In genomic region chr10:93160497-93160806, GRCm38 (mm10) we compare ENCODE assay signal across 8 mouse cellular contexts. TPM values are rescaled to one million over a fixed set of nuclear protein-coding genes. Genes with fewer than 3 reads are reported as not detected.
DNase-seq lines count a peak whose midpoint lies in the region; ATAC-seq and TF ChIP-seq lines count a peak whose summit lies in the region.

No protein-coding gene starts in this region.

- WGBS in intestine, embryonic 16.5 days = 0% methylated on average over 26 of the region's 26 CpGs
- WGBS in limb, embryonic 15.5 days = 0% methylated on average over 25 of the region's 26 CpGs
- 0% methylated on average over 24 of the region's 26 CpGs for WGBS in midbrain, postnatal 0 days

- no peaks in the 10 kb centered on the region for H3K27me3 ChIP-seq in intestine, embryonic 16.5 days (replicated peaks; ENCODE audit: control insufficient read depth, insufficient read depth, low read length)
- no peaks in the 10 kb centered on the region for H3K27me3 ChIP-seq in limb, embryonic 15.5 days
- no peaks in the 10 kb centered on the region for H3K27me3 ChIP-seq in midbrain, postnatal 0 days (ENCODE audit: insufficient read depth, low read length)

- peak overlapping the region; percentile 75 for H3K4me2 ChIP-seq in intestine, embryonic 16.5 days (ENCODE audit: low read depth, low read length)
- peak overlapping the region; percentile 61 for H3K4me2 ChIP-seq in limb, embryonic 15.5 days
- peak overlapping the region; percentile 64 for H3K4me2 ChIP-seq in midbrain, postnatal 0 days (ENCODE audit: low read depth, low read length, poor library complexity, severe bottlenecking)

- peak; percentile 93 for ATAC-seq in intestine, embryonic 16.5 days
- ATAC-seq in limb, embryonic 15.5 days (ENCODE audit: insufficient number of reproducible peaks, low FRiP score, low TSS enrichment, low read depth) = peak; percentile 92
- ATAC-seq in midbrain, postnatal 0 days (ENCODE audit: low FRiP score) = peak; percentile 92

- H3K27ac ChIP-seq in intestine, embryonic 16.5 days (ENCODE audit: low read length) = peak overlapping the region; percentile 99
- peak overlapping the region; percentile 99 for H3K27ac ChIP-seq in limb, embryonic 15.5 days
- H3K27ac ChIP-seq in midbrain, postnatal 0 days (ENCODE audit: low read depth, low read length) = peak overlapping the region; percentile 96

- H3K9ac ChIP-seq in intestine, embryonic 16.5 days (ENCODE audit: low read depth, low read length) = peak overlapping the region; percentile 97
- H3K9ac ChIP-seq in limb, embryonic 15.5 days = peak overlapping the region; percentile 97
- peak overlapping the region; percentile 93 for H3K9ac ChIP-seq in midbrain, postnatal 0 days (replicated peaks; ENCODE audit: low read length, poor library complexity, severe bottlenecking)

- H3K9me3 ChIP-seq in intestine, embryonic 16.5 days (ENCODE audit: control insufficient read depth, low read length) = no peaks in the 10 kb centered on the region
- no peaks in the 10 kb centered on the region for H3K9me3 ChIP-seq in limb, embryonic 15.5 days
- H3K9me3 ChIP-seq in midbrain, postnatal 0 days (ENCODE audit: low read length) = no peaks in the 10 kb centered on the region

- peak; percentile 83 for TF ChIP-seq CTCF in midbrain, postnatal 0 days (IDR thresholded peaks at IDR 0.05)

- peak; percentile 80 for DNase-seq in layer of hippocampus, adult 11-12 months (ENCODE audit: low spot score)
- DNase-seq in layer of hippocampus, adult 9-10 months (ENCODE audit: low spot score) = no peak
- peak; percentile 95 for DNase-seq in embryo, embryonic 9.5 days (ENCODE audit: extremely low spot score)
- DNase-seq in gastrocnemius, postnatal 4 days (ENCODE audit: low spot score in 2 of 2) = peak; percentile 86
- DNase-seq in midbrain, postnatal 0 days (ENCODE audit: low spot score) = peak; percentile 93
- DNase-seq in spleen, postnatal 14 days (ENCODE audit: low spot score in 2 of 2) = peak; percentile 75 to 83

- H3K4me1 ChIP-seq in intestine, embryonic 16.5 days (ENCODE audit: control insufficient read depth, insufficient read depth, low read length) = peaks cover 3% of the 10 kb centered on the region
- H3K4me1 ChIP-seq in limb, embryonic 15.5 days = peaks cover 22% of the 10 kb centered on the region
- peaks cover 9% of the 10 kb centered on the region for H3K4me1 ChIP-seq in midbrain, postnatal 0 days (ENCODE audit: insufficient read depth, low read length)

- no peaks in the 10 kb centered on the region for H3K36me3 ChIP-seq in intestine, embryonic 16.5 days (ENCODE audit: control insufficient read depth, insufficient read depth, low read length)
- no peaks in the 10 kb centered on the region for H3K36me3 ChIP-seq in limb, embryonic 15.5 days
- H3K36me3 ChIP-seq in midbrain, postnatal 0 days (ENCODE audit: insufficient read depth, low read length) = no peaks in the 10 kb centered on the region

- peak overlapping the region; percentile 98 for H3K4me3 ChIP-seq in intestine, embryonic 16.5 days (ENCODE audit: low read length)
- H3K4me3 ChIP-seq in limb, embryonic 15.5 days = peak overlapping the region; percentile 96
- H3K4me3 ChIP-seq in midbrain, postnatal 0 days (ENCODE audit: low read depth, low read length) = peak overlapping the region; percentile 98

RNA-seq across cellular contexts. Expression of gene Cdk17, which starts 0.2 kb away (rescaled TPM):
- 10 to 100 TPM; 29.5 to 30.3 TPM for total RNA-seq in gastrocnemius, postnatal 4 days (2021)
- 8.3 and 8.9 TPM in 2 replicates for polyA plus RNA-seq in intestine, embryonic 16.5 days (2015; fragmentation: Nextera tagmentation; extraction: Ambion mirVana)
- polyA plus RNA-seq in limb, embryonic 15.5 days (2015; fragmentation: Nextera tagmentation; extraction: Ambion mirVana) = 11.2 and 15.2 TPM in 2 replicates
- total RNA-seq in midbrain, postnatal 0 days (2014; rRNA removed) = 91.1 and 105 TPM in 2 replicates
- polyA plus RNA-seq in midbrain, postnatal 0 days (2015; fragmentation: Nextera tagmentation; extraction: Ambion mirVana) = 33.4 and 34.3 TPM in 2 replicates
